Mouse (Mus musculus) embryonic facial prominence, embryonic 11.5 days (tissue): Measurements from ENCODE around the gene Cnfn. TPM values are rescaled to one million over a fixed set of nuclear protein-coding genes. Genes with fewer than 3 reads are reported as not detected.

Experiments used
- polyA plus RNA-seq: library from polyadenylated mRNA; unstranded; fragments of >200 nt; fragmentation: Nextera tagmentation; extraction: Ambion mirVana; gene quantifications from 2 replicates; pipeline ENCODE4 v1.2.1, GENCODE M21; 2014

Cnfn gene
- polyA plus RNA-seq, 1 experiment from 2014 or later, result 0.60 TPM

Other genes starting within 250 kb of the Cnfn start
- gene Pou2f2, start 190.0 kb downstream of the Cnfn start, polyA plus RNA-seq, result 4.2 and 9.8 TPM in 2 replicates
- gene Dedd2, start 149.1 kb downstream of the Cnfn start, polyA plus RNA-seq, result 7.7 and 7.9 TPM in 2 replicates
- gene Zfp526, start 148.3 kb downstream of the Cnfn start, polyA plus RNA-seq, result 2.5 and 3.5 TPM in 2 replicates
- 12.6 and 15.7 TPM in 2 replicates for gene Gsk3a, start 131.9 kb downstream of the Cnfn start, polyA plus RNA-seq
- 19.4 and 22.6 TPM in 2 replicates for gene Erf, start 119.0 kb downstream of the Cnfn start, polyA plus RNA-seq
- gene Cic, start 102.0 kb downstream of the Cnfn start, polyA plus RNA-seq, result 26.6 and 27.0 TPM in 2 replicates
- gene Pafah1b3, start 71.7 kb downstream of the Cnfn start, polyA plus RNA-seq, result 287 and 312 TPM in 2 replicates
- 1.6 TPM in 2 replicates for gene Prr19, start 68.3 kb downstream of the Cnfn start, polyA plus RNA-seq
- 0.91 and 1.3 TPM in 2 replicates for gene Tmem145, start 63.6 kb downstream of the Cnfn start, polyA plus RNA-seq
- gene Megf8, start 52.6 kb downstream of the Cnfn start, polyA plus RNA-seq, result 8.7 and 10.8 TPM in 2 replicates
- gene Lipe, start 29.0 kb upstream of the Cnfn start, polyA plus RNA-seq, result 2.9 and 3.6 TPM in 2 replicates
- not detected in 2 replicates for gene Cxcl17, start 43.2 kb upstream of the Cnfn start, polyA plus RNA-seq
- 1.1 and 1.3 TPM in 2 replicates for gene Ceacam1, start 107.9 kb upstream of the Cnfn start, polyA plus RNA-seq
- not detected in 2 replicates for gene Ceacam2, start 170.1 kb upstream of the Cnfn start, polyA plus RNA-seq
- not detected in 2 replicates for gene Erich4, start 246.2 kb upstream of the Cnfn start, polyA plus RNA-seq
- gene Dmac2, start 249.7 kb upstream of the Cnfn start, polyA plus RNA-seq, result 32.4 and 36.8 TPM in 2 replicates